Mouse (Mus musculus): ENCODE data around the gene Trim56.

The Trim56 gene

DNA sequence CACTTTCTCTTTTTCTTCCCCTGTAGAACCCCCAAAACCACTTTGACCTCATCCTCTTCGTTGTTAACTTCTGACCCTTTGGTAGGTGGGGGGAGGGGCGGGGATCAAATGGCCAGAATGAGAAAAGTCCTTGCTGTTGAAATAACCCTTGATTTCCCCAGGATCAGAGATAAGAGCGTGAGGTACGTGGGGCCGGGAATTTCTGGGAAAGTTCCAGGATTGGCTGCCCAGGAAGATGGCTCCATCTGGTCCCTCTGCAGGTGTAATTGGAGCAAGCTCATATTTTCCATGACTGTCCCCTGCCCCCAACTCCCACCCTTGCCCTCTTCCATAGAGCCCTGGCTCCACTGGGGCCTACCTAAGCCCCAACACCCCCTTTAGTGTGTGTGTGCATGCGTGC is 40.3 kb downstream of the Trim56 start:
- no peak for DNase-seq (ENCODE audit: low read depth, low spot score)

DNA sequence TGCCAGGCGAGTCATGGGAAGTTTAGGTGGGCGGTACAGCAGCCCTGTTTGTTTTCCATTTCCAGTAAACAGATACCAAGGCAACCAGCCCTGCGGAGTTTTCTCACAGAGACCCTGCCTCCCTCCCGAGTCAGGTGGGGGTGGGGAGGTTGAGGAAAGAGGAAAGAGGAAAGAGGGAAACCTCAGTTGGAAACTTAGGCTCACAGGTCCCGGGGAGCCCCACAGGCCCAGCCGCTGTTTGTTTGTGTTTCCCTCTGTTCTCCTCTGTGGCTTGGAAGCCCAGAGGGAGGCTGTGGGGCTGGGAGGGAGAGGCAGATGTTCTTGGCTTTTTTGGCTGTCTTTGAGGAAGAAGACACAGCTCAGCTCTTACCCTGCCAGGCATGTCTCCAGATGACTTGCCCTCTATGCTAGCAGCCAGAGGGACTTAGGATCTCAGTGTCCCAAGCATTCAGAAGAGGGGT is 41.8 kb downstream of the Trim56 start:
- no peak for DNase-seq (ENCODE audit: low read depth, low spot score)

DNA sequence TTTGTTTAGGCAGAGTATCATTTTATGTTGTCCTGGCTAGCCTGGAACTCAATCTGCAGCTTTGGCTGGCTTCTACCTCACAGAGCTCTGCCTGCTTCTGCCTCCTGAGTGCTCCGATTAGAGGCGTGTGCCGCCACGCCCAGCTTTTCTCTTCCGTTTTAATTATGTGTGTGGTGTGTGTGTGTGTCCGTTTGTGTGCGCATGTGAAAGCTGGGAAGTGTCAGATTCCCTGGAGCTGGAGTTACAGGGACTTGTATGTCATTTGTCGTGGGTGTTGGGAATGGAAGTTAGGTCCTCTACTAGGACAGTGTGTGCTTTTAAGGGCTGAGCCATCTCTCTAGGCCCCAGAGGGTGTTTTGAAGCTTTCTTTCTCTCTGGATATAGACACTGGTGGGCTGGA is 42.9 kb downstream of the Trim56 start:
- no peak for DNase-seq (ENCODE audit: low read depth, low spot score)

DNA sequence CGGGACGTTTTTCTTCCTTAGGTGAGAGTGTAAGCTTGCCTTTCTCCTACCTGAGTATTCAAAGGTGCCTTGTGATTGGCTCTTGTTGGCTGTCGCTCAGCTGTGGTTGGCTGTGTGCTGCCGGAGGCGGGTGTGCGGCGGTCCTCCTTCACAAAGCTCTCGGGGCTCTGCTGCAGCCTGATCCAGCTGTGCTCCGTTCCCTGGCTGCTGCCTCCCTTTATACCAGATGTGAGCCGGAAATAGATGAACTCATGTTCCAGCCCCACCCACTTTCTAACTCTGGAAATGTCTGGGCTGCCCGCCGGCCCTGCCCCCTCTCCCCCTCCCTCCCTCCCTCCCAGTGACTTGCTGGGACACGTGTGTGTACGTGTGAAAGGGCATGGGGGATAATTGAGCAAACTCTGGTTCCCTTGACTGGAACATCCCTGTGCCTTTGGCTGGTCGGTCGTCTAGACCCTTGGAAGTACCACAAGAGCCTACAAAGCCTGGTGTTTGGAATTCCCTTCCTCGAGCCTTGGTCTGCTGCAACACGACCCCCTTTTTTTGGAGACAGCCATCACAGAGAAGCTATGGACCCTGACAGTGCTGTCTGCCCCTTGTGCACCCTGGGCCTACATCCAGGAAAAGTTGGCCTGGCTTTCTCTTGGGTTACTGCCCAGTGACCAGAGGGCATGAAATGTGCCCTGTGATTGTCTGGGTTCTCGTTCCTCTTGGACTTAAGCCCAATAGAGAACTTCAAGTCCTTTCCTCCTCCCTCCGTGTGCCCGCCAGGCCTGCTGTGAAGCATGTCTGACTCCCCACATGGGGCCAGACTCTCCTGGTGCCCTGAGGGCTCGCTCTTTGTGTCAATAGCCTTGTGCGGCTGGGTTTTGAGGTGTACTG is 43.7 kb downstream of the Trim56 start, which contains the start of gene Serpine1:
Serpine1 (minus strand) TSS at position 190 of the 882 bp plus-strand sequence.
- DNase-seq (ENCODE audit: low read depth, low spot score) = no peak

DNA sequence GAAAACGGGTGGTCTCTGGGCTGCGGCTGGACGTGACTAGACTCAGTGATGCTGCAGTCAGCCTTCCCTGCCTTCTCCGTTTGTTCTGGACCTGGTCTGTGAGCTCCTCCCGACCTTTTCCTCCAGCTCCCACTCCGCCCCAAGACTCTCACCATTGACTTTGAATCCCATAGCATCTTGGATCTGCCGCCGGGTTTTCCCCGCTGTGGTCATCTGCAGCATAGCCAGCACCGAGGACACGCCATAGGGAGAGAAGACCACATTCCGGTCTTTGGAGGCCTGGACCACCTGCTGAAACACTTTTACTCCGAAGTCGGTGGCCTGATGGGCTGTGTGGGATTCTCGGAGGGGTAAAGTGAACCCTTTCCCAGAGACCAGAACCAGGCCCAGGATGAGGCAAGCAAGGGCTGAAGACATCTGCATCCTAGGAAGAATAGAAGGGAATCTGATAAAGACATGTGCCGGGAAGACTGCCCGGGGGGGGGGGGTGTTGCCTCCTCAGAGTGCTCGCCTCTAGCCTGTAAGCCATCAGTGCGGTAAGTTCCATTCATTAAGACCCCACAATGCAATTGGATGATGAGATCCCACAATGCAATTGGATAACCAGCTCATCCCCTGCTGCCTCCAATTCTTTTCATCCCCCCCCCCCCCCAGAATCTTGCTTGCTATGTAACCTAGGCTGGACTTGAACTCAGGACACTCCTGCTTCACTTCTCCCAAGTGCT is 45.0 kb downstream of the Trim56 start:
- DNase-seq (ENCODE audit: low read depth, low spot score) = no peak

DNA sequence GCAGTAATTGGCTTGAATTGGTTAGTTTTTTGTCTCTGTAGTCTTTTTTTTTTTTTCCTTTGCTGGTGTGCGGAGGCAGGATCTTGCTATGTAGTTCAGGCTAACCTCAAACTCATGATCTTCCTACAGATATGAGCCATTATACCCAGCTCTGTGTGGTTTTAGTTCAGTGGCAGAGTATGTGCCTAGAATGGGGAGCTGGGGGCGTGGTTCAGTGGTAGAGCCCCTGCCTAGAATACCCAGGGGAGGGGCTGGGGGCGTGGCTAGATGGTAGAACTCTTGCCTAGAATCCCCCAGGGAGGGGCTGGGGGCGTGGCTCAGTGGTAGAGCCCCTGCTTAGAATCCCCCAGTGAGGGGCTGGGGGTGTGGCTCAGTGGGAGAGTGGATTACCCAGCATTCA is 47.3 kb downstream of the Trim56 start:
- DNase-seq (ENCODE audit: low read depth, low spot score) = no peak

DNA sequence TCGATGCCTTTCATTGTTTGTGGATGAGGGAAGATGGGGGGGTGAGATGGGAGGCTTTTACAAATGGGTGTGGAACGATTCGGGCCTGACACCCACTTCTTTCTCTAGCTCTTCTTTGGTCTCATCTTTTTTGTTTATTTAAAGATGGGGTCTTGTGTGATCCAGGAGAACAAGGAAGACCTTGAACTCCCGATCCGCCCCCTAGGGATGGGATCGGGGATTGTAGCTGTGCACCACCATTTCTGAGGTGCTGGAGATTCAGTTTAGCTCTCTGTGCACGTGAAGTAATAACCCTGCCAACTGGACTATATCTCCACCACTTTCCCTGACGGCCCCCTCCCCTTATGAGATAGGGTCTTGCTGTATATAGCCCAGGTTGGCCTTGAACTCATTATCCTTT is 50.1 kb downstream of the Trim56 start:
- no peak for DNase-seq (ENCODE audit: low read depth, low spot score)

DNA sequence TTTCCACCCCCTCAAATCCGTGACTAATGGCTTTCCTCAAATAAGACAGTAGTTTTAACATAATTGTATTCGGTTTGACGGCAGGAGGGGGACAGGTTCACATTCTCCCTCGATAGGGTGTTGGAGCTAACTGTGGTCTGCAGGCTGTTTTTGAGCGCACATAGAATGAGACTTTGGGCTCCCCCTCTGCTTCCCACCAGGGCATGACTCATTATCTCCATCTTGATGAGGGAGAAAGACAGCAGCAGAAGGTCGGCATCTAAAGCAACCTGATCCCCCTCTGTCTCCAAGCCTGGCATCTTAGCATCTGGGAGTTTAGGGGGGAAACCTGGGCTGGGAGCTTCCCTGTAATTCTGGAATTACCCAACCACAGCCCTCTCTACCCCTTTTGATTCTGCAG is 50.6 kb downstream of the Trim56 start:
- no peak for DNase-seq (ENCODE audit: low read depth, low spot score)

DNA sequence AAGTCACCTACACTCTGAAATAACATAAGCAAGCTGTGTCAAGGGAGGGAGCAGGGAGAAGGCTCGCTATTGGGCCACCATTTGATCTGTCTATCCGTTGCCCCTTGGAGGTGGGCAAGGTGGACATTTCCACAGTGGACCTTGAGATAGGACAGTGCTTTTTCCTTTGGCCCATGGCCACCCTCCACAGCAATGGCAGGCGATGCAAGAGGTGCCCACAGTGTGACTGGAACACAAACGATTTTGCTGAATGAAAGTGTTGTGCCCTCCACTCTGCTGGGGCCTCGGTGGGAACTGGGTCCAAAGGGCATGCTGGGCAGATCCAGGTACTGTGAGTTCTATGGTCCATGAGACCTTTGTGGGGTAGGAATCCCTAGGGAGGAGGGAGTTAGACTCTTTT is 53.4 kb downstream of the Trim56 start:
- no peak for DNase-seq (ENCODE audit: low read depth, low spot score)

DNA sequence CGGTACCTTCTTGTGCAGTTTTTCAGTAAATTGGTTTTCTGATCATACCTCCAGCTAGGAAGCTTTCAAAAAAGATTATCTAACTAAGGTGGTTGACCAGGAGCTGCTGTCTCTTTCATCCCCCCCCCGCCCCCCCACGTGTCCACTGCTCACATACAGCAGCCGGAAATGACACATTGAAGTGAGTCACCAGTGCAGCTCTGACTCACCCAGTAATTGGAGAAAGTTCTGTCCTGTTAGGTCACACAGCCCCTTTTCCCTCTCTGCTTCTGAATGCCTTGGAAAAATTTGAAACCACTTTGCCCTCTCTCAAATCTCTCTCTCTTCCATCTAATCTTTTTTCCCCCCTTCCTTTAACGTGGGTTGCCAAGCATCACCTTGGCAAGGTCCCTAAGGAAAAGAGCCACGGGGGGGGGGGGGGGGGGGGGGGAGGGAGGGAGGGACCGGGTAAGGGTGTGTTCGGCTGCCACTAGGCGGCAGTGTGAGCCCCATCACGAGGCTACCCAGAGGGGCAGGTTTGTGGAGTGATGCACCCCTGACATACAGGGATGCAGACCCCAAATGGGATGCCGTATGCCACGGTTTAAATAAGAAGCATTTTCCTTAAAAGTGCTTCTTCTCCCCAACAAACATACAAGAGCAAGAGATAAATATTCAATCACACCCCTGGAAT is 54.1 kb downstream of the Trim56 start:
- DNase-seq (ENCODE audit: low read depth, low spot score) = no peak

Data from retina, adult 2 months (tissue).